Mouse (Mus musculus) hindbrain, embryonic 12.5 days (tissue): Measurements from ENCODE around the gene Zfp973. TPM values are rescaled to one million over a fixed set of nuclear protein-coding genes. Genes with fewer than 3 reads are reported as not detected.
A peak's percentile ranks its signal among the peaks of the same experiment; 100 is the strongest.
"Not testable (repeated sequence)": the region's sequence is repeated elsewhere in the genome, so short reads cannot be mapped to it uniquely, and the experiment has no call there.

Source experiments
- ATAC-seq: fragments of 200-750 bp; cut with Nextera tagmentation; 2 replicates; pipeline ENCODE4 v1.8.0; 2017; ENCODE audit warnings: moderate TSS enrichment; ENCODE audit not compliant: low FRiP score
- H3K27ac ChIP-seq: fragments of 300-500 bp; sonication (generic); 2 replicates; pipeline ENCODE4 v1.5.1; 2016; ENCODE audit warnings: mild to moderate bottlenecking
- H3K27me3 ChIP-seq: fragments of 300-500 bp; sonication (generic); 2 replicates; pipeline ENCODE4 v1.6.1; 2016; ENCODE audit warnings: mild to moderate bottlenecking
- H3K36me3 ChIP-seq: fragments of 300-500 bp; sonication (generic); 2 replicates; pipeline ENCODE4 v1.6.1; 2016; ENCODE audit warnings: mild to moderate bottlenecking
- H3K4me1 ChIP-seq: fragments of 300-500 bp; sonication (generic); 2 replicates; pipeline ENCODE4 v1.6.1; 2016
- H3K4me2 ChIP-seq: fragments of 300-500 bp; sonication (generic); replicated peaks from 2 replicates; pipeline ENCODE4 v1.6.1; 2016; ENCODE audit warnings: mild to moderate bottlenecking
- H3K4me3 ChIP-seq: fragments of 300-500 bp; sonication (generic); 2 replicates; pipeline ENCODE4 v1.5.1; 2016; ENCODE audit warnings: mild to moderate bottlenecking
- H3K9ac ChIP-seq: fragments of 300-500 bp; sonication (generic); 2 replicates; pipeline ENCODE4 v1.6.1; 2016; ENCODE audit warnings: mild to moderate bottlenecking, moderate library complexity
- H3K9me3 ChIP-seq: fragments of 300-500 bp; sonication (generic); replicated peaks from 2 replicates; pipeline ENCODE4 v1.6.1; 2016; ENCODE audit warnings: mild to moderate bottlenecking
- WGBS: fragments of 180-500 bp; shearing (Covaris S2); methylation state at CpG from one replicate; pipeline ENCODE4 v1.1.7; 2016; 5-methylcytosine and 5-hydroxymethylcytosine counted together
- polyA plus RNA-seq: library from polyadenylated mRNA; unstranded; fragments of >200 nt; fragmentation: Nextera tagmentation; extraction: Ambion mirVana; gene quantifications from 2 replicates; pipeline ENCODE4 v1.2.1, GENCODE M21; 2016

Gene Zfp973
- polyA plus RNA-seq, result 8.6 and 10.5 TPM in 2 replicates

GRCm38 (mm10) chr2:176670222-176670621 lies at the start of gene Zfp973:
Zfp973 (plus strand) TSS chr2:176670522.
- H3K4me3 ChIP-seq, ATAC-seq, H3K9ac ChIP-seq, H3K4me2 ChIP-seq, H3K4me1 ChIP-seq, H3K27me3 ChIP-seq, H3K9me3 ChIP-seq, H3K36me3 ChIP-seq, H3K27ac ChIP-seq: not testable (repeated sequence)
- WGBS, result no CpG with 5 or more reads among the region's 6 CpGs

GRCm38 (mm10) chr2:176636244-176636643 lies 34.1 kb upstream of the Zfp973 start, which contains the start of gene Gm14308:
Gm14308 (minus strand) TSS chr2:176636344.
- not testable (repeated sequence) for H3K27me3 ChIP-seq, H3K27ac ChIP-seq, H3K4me1 ChIP-seq, H3K4me2 ChIP-seq, H3K4me3 ChIP-seq, H3K9ac ChIP-seq, ATAC-seq, H3K9me3 ChIP-seq, H3K36me3 ChIP-seq
- no CpG with 5 or more reads among the region's 4 CpGs for WGBS

GRCm38 (mm10) chr2:176708051-176708450 lies 37.7 kb downstream of the Zfp973 start, which contains the start of gene Gm14305:
Gm14305 (plus strand) TSS chr2:176708328.
- not testable (repeated sequence) for ATAC-seq, H3K4me1 ChIP-seq, H3K27me3 ChIP-seq, H3K9me3 ChIP-seq, H3K27ac ChIP-seq, H3K36me3 ChIP-seq
- Histone ChIP-seq H3K4me3 (peak within 1 kb of the TSS; percentile 46), H3K9ac (peak within 1 kb of the TSS; percentile 27; the same call in 1 of the 2 replicates), H3K4me2 (peak within 1 kb of the TSS; percentile 48)
- WGBS, result 0% methylated on average over 1 of the region's 6 CpGs

Other genes starting within 250 kb of the Zfp973 start
- 11.7 and 13.9 TPM in 2 replicates for gene Gm14435, start 246.9 kb upstream of the Zfp973 start, polyA plus RNA-seq
- gene Gm14434, start 183.7 kb upstream of the Zfp973 start, polyA plus RNA-seq, result 13.9 and 24.7 TPM in 2 replicates
- 0.67 TPM in 1 of 2 replicates, not detected in the other for gene Zfp967, start 149.5 kb upstream of the Zfp973 start, polyA plus RNA-seq
- gene Gm14308, start 34.2 kb upstream of the Zfp973 start, polyA plus RNA-seq, result 16.0 and 17.3 TPM in 2 replicates
- 31.6 and 33.0 TPM in 2 replicates for gene Gm14305, start 37.8 kb downstream of the Zfp973 start, polyA plus RNA-seq
- gene Gm14295, start 128.1 kb downstream of the Zfp973 start, polyA plus RNA-seq, result 9.2 and 15.0 TPM in 2 replicates
- gene Gm14408, start 160.6 kb downstream of the Zfp973 start, polyA plus RNA-seq, result not detected in 2 replicates